Mouse (Mus musculus): Measurements from ENCODE around the gene Tex52.
"Not testable (repeated sequence)": the region's sequence is repeated elsewhere in the genome, so short reads cannot be mapped to it uniquely, and the experiment has no call there.

Gene Tex52

GRCm38 (mm10) chr6:128375192-128375591 is at the start of gene Tex52, which contains the start of gene Gm44596:
Tex52 (plus strand) TSS chr6:128375456.
Gm44596 (plus strand) TSS chr6:128375503.
- no peak for DNase-seq

GRCm38 (mm10) chr6:128334397-128335124 is 40.7 kb upstream of the Tex52 start:
- peak; percentile 77 to 83 for DNase-seq

- no peak for DNase-seq
Measured at GRCm38 (mm10) chr6:128337467-128337866, 37.8 kb upstream of the Tex52 start.

GRCm38 (mm10) chr6:128338876-128339275 is 36.4 kb upstream of the Tex52 start:
- DNase-seq, result no peak

- no peak for DNase-seq
Measured at GRCm38 (mm10) chr6:128341956-128342723, 33.1 kb upstream of the Tex52 start.

GRCm38 (mm10) chr6:128345623-128346022 is 29.6 kb upstream of the Tex52 start:
- no peak for DNase-seq

DNA sequence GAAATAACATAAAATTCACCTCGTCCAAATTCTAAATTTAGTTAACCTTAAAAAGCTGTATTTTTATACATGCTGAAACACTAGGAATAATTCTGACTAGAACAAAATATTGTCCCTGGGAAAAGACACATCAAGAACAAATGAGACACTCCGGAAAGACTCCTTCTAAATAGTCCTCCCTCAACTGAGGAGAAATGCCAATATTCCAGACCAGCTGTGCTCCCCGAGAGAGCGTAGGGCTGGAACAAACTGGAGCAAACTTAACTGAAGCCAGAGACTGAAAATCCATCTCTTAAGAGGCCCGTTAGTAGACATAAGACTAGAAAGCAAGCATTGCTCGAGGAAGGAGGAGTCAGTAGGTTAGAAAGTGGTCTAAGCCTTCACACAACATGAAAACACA is 28.5 kb upstream of the Tex52 start:
- no peak for DNase-seq

DNA sequence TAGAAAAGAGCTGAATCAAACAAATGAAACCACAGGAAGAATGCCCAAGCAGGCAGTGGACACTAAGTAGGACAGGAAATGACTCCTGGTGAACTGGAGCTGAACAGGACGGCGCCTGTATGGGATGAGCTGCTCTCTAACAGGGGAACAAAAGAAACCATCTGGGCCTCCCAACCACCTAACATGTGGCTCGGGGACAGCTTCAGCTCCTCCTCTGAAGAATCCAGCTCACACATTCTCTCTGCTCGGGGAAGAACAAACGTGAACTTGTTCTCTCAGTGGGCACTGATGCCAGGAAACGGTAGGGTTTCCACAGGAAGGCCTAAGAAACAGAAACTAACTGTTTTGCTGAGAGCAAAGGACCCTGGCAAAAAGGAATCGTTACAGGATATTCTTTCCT is 25.5 kb upstream of the Tex52 start:
- DNase-seq, result no peak

DNA sequence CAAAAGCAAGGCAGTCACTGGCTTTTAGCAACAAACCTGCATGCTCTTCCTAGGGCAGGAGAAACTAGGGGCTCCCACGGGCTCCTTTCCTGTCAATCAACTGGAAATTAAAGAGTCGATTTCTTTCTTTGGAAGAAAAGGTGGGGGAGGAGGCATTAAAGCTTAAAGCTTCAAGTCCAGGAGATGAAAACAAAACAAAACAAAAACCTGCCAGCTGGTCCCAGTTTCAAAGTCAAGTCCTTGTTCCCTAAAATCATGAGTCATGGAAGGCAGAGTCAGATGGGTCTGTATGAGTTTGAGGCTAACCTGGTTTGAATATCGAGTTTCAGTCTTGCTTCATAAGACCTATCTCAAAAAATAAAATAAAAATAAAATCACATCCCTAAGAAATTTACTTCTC is 21.1 kb upstream of the Tex52 start:
- no peak for DNase-seq

DNA sequence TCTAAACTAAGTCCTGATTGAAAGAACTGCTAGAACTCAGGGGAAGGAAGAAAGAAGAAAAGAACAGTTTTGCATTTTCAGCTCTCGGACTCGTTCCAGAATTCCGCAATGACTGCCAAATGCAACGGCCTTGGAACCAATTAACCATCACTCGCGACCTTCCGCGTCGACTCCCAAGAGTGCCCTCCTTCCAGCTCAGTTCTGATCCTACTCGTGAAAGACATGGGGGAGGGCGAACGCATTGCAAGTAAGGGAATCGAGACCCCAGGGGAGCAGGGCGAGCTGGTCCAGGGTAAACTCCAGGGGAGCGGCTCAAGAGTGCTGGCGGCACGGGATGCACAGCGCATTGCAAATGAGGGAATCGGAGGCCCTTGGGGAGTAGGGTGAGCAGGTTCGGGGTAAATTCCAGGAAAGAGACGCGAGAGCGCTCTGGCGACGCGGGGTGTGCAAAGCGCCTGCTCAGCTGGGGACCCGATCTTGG is 20.0 kb upstream of the Tex52 start:
- peak; percentile 41 to 47 for DNase-seq

- DNase-seq, result peak; percentile 97 to 99
Measured at GRCm38 (mm10) chr6:128355726-128356416, 19.4 kb upstream of the Tex52 start, which contains the start of gene Tulp3. Tulp3 (minus strand) TSS chr6:128355851.

DNA sequence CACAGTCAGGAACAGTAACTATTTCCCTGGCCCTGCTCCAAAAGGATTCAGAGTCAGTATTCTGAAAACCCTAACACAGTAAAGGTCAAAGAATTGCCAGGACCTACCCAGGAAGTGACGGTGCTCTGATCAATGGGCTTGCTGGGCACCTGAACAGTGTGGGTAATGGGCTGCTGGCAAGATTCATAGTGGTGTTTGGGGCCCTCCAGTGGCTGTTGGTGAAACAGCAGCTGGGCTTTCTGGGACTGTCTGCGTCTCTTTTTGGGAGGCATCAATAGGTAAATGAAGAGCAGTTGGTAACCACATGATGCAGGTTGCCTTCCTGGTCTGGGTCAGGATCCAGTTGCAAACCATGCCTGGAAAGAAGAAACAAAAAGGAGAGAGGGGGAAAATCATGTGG is 16.3 kb upstream of the Tex52 start:
- peak; percentile 67 to 75 for DNase-seq

- DNase-seq, result no peak
Measured at GRCm38 (mm10) chr6:128361901-128362300, 13.4 kb upstream of the Tex52 start.

DNA sequence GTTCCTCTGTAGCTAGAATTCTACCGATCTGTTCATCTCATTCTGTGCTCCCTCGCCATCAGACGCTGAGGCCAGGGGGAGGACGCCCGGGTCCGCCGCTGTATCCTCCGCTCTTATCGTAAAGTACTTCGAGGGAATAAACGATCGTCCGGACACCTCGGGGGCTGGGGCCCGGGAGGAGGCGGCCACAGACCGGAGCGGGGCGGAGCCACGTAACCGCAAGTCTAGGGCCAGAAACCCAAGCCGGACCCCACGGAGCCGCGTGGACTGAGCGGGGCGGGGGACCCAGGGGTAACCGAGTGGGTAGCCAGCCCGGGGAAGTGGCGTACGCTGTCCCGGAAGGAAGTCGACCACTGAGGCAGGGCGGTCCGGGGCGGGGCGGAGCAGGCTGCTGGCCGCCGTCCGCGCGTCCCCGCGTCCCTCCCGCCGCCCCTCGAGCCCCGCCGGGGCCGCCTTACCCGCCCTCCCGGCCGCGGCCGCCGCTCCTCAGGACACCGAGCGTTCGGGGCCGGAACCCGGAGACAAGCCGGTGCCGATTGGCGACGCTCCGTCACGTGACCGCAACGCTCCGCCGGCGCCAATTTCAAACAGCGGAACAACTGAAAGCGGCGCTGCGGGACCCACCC is 12.8 kb upstream of the Tex52 start, which contains the start of the genes Rhno1 and Foxm1:
Gene Rhno1 (minus strand): TSS at position 531 of the 626 bp plus-strand sequence.
Gene Foxm1 (plus strand): TSS at position 587 of the 626 bp plus-strand sequence.
- DNase-seq, result peak; percentile 81 to 83

DNA sequence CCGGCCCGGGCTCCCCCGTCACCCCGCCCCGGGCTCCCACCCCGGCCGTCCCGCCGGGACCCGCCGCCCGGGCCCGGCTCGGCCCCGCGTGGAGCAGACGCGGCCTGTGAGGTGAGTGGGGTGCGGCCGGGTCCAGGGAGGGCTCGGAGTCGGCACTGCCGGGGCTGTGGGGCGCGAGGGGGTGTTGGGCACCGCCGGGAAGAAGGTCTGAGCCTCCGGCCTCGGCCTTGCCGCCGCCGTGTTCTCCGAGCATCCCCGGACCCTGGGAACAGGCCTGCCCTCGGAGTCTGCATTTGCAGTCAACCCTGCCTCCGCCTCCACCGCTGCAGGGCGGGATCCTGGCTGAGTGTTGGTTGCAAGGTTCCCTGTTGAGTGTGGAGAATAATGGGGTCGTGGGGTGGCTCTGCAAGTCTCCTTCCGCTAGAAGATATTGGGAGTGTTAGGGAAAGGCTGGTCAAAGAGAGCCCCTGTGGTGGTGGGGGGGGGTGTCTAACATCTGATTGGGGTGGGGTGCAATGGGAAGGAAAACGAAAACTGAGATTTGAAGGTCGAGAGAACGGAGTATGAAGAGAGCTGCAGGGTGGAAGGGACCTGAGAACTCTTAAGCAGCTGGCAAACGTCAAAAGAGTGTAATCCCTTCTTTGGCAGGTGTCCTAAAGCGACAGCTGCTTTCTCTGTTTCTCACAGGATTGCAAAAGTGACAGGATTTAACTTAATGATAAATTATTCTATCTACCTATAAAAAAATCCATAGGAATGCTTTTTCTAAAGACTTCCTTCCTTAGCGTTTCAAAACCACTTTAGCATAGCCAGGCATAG is 12.0 kb upstream of the Tex52 start:
- no peak for DNase-seq

DNA sequence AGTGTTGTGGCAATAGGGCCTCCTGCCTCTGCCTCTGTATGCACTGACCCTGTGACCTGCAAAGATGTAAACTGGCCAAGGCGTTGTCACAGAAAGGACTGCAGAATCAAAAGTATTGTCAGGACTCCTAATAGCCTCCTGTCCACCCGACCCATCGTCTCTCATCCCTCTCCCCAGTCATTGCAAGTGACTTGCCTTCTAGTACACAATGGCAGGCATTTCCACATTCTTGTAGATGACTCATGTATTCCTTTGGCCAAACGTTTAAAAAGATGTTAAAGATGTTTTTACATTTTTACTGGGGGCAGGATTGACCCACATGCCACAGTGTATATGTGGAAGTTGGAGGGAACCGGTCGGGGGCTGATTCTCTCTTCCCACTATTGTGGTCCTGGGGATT is 10.5 kb upstream of the Tex52 start:
- DNase-seq, result no peak

GRCm38 (mm10) chr6:128366466-128366865 is 8.8 kb upstream of the Tex52 start:
- DNase-seq, result no peak

DNA sequence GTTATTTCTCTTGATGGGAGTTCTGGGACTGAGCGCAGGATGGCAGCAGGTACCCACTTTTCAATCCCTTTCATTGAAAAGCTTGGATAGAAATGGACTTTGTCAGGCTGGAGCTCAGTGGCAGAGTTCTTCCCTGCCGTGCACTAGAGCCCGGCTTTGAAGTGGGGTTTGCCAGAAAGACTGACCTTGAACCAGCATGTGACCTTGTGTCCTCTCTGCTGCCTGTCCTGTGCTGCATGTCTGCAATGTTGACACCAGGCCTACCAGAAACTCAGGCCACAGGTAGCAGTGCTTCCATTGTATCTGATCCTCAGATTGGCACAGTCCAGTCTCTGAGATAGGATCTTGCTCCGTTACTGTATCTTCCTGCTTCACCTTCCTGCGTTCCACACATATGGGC is 5.2 kb upstream of the Tex52 start:
- no peak for DNase-seq

DNA sequence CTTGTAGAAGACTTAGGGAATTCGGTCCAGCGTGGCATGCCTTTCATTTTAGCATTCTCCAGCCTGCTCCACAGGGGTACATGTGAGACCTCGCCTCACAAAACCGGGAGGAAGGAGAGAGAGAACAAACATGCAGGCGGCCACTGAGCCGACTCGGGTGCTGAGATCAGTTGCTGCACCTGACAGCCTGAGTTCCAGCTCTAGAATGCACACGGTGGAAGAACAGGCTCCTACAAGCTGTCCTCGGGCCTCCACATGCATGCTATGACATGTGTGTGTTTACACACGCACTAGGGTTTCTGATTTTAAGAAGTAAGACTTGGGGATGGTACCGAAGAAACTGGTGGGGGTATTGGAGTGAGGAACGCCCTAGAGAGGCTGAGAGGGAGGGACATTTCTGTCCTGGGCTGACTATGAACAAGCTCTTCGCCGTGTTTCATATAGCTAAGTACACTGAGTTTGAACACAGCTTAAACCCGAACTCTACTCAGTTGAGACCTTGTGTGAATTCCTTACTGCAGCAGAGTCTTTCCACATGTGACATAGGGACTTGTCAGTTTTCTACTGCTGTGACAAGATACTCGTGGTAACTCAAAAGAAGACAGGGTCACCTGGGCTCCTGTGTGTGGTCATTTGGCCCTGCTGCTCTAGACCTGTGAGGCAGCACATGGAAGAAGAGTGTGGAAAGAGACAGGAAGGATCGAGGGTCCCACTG is 1.3 kb downstream of the Tex52 start:
- DNase-seq, result no peak

DNA sequence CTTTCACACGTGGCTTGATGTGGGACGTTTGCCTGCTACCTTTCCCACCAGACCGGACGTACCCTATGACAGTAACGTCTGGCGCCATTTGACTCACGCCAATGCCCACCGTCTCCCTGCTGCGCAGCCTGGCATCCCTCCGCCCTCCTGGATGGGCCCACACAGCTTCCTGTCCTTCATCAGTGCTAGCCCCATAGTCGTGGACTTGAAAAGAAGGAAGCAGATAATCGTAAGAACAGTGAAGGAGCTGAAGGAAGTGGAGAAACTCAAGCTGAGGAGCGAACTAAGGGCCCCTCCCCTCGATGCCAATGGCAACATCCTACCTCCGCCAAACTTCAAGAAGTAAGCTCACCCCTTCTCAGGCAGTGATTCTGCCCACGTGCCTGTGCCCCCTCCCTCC is 4.4 kb downstream of the Tex52 start:
- no peak for DNase-seq

DNA sequence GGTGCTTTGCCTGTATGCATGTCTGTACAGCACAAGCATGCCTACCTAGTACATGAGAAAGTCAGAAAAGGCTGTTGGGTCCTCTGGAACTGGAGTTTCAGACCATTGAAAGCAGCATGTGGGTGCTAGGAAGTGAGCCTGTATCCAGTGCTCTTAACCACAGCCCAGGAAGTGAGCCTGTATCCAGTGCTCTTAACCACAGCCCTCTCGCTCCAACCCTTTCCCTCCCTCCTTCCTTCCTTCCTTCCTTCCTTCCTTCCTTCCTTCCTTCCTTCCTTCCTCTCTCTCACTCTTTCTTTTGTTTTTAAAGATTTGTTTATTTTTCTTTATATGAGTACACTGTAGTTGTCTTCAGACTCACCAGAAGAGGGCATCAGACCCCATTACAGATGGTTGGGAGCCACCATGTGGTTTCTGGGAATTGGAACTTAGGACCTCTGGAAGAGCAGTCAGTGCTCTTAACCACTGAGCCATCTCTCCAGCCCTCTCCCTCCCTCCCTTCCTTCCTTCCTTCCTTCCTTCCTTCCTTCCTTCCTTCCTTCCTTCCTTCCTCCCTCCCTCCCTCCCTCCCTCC is 5.4 kb downstream of the Tex52 start:
- not testable (repeated sequence) for DNase-seq
